Mouse (Mus musculus) midbrain, embryonic 13.5 days (tissue): Measurements from ENCODE around the gene Csf2rb. TPM values are rescaled to one million over a fixed set of nuclear protein-coding genes. Genes with fewer than 3 reads are reported as not detected.

Source experiments
- ATAC-seq: fragments of 200-750 bp; cut with Nextera tagmentation; 2 replicates; pipeline ENCODE4 v1.8.0; 2017; ENCODE audit warnings: mild to moderate bottlenecking, moderate TSS enrichment, moderate library complexity
- H3K27ac ChIP-seq: fragments of 300-500 bp; sonication (generic); 2 replicates; pipeline ENCODE4 v1.5.1; 2015; ENCODE audit warnings: inconsistent platforms, mild to moderate bottlenecking, moderate library complexity
- H3K27me3 ChIP-seq: fragments of 300-500 bp; sonication (generic); 2 replicates; pipeline ENCODE4 v1.6.1; 2015; ENCODE audit warnings: mild to moderate bottlenecking, inconsistent platforms
- H3K36me3 ChIP-seq: fragments of 300-500 bp; sonication (generic); 2 replicates; pipeline ENCODE4 v1.6.1; 2015; ENCODE audit warnings: mild to moderate bottlenecking, inconsistent platforms
- H3K4me1 ChIP-seq: fragments of 300-500 bp; sonication (generic); replicated peaks from 2 replicates; pipeline ENCODE4 v1.6.1; 2015; ENCODE audit warnings: inconsistent platforms
- H3K4me2 ChIP-seq: fragments of 300-500 bp; sonication (generic); replicated peaks from 2 replicates; pipeline ENCODE4 v1.6.1; 2015; ENCODE audit warnings: moderate library complexity, mild to moderate bottlenecking, inconsistent platforms
- H3K4me3 ChIP-seq: fragments of 300-500 bp; sonication (generic); replicated peaks from 2 replicates; pipeline ENCODE4 v1.5.1; 2015; ENCODE audit warnings: mild to moderate bottlenecking, inconsistent platforms
- H3K9ac ChIP-seq: fragments of 300-500 bp; sonication (generic); replicated peaks from 2 replicates; pipeline ENCODE4 v1.6.1; 2015; ENCODE audit warnings: mild to moderate bottlenecking, inconsistent platforms
- H3K9me3 ChIP-seq: fragments of 300-500 bp; sonication (generic); 2 replicates; pipeline ENCODE4 v1.6.1; 2016; ENCODE audit warnings: mild to moderate bottlenecking, inconsistent platforms
- WGBS: fragments of 180-500 bp; shearing (Covaris S2); methylation state at CpG from one replicate; pipeline ENCODE4 v1.1.7; 2015; 5-methylcytosine and 5-hydroxymethylcytosine counted together
- polyA plus RNA-seq: library from polyadenylated mRNA; unstranded; fragments of >200 nt; fragmentation: Nextera tagmentation; extraction: Ambion mirVana; gene quantifications from 2 replicates; pipeline ENCODE4 v1.2.1, GENCODE M21; 2015

The Csf2rb gene
- polyA plus RNA-seq, 1 experiment from 2014 or later = 1.0 TPM

DNA sequence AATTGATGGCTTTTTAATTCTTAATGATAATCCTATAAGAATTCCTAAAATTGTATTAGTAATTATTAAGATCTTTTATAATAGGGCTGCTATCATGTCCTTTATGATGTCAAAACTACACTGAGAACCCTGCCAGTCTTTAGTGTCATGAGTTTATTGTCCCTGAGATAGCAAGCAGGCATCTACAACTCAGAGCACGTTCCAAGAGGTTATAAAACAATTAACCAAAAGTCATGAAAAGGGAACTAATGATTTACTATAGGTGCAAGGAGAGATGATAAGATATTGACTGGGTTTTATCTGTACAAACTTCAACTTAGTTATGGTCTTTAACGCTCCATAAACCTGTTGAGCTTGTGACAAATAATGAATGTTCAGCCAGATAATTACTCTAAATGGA, 40.4 kb downstream of the Csf2rb start:
- no peak overlapping the region for H3K4me3 ChIP-seq
- H3K27ac ChIP-seq = no peak overlapping the region
- peaks cover 6% of the 10 kb centered on the region; the same call in 1 of the 2 replicates for H3K9me3 ChIP-seq
- no peaks in the 10 kb centered on the region for H3K36me3 ChIP-seq
- no peak for ATAC-seq
- 88% methylated on average over 2 of the region's 2 CpGs for WGBS
- no peak overlapping the region for H3K9ac ChIP-seq
- H3K4me2 ChIP-seq = no peak overlapping the region
- peaks cover 24% of the 10 kb centered on the region for H3K27me3 ChIP-seq
- no peaks in the 10 kb centered on the region for H3K4me1 ChIP-seq

DNA sequence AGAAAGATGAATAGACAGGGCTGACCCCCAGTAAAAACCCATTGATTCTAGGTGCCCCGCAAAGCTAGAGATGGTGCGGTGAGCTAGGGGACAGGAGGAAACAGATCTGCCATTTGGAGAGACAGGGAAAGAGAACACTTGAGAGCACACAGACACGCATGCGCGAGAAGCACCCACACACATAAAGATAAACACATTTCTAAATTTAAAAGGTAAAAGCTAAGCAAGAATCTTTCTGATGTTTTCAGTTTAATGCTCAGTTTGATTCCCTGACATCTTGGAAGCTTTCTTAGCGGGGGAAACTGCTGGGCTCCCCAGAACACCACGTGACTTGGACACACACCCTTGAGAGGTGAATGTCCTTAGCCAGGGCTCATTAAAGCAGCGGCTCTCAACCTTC, 41.3 kb downstream of the Csf2rb start:
- Histone ChIP-seq H3K36me3 (no peaks in the 10 kb centered on the region), H3K27ac (no peak overlapping the region), H3K4me3 (no peak overlapping the region), H3K9ac (no peak overlapping the region), H3K27me3 (peaks cover 24% of the 10 kb centered on the region), H3K9me3 (peaks cover 6% of the 10 kb centered on the region; the same call in 1 of the 2 replicates), H3K4me2 (no peak overlapping the region), H3K4me1 (no peaks in the 10 kb centered on the region)
- ATAC-seq = no peak
- 79% methylated on average over 8 of the region's 8 CpGs for WGBS

GRCm38 (mm10) chr15:78367811-78368210, 42.3 kb downstream of the Csf2rb start:
- Histone ChIP-seq H3K36me3 (no peaks in the 10 kb centered on the region), H3K4me1 (no peaks in the 10 kb centered on the region), H3K9me3 (peaks cover under 1% of the 10 kb centered on the region; the same call in 1 of the 2 replicates), H3K4me3 (no peak overlapping the region), H3K27me3 (peaks cover 24% of the 10 kb centered on the region), H3K4me2 (no peak overlapping the region), H3K27ac (no peak overlapping the region), H3K9ac (no peak overlapping the region)
- 73% methylated on average over 3 of the region's 3 CpGs for WGBS
- ATAC-seq = no peak

DNA sequence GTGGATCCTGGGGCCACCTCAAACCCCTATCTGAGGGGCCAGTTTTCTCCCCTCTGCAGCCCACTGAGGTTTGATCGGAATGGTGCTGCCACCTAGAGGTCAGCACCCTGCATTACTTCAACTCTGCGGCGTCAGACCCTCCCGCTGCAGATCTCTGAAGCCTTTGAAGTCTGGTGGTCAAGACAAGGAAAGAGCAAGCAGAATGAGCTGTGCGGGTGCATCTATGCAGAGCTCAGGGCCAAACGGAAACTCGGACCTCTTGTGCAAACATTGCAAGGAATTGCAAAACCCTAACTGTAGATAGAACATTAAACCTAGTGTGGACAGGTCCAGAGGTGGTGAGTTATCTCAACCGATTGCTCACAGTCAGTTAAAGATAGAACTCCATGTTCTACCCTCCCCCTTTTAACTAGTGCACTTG, 43.4 kb downstream of the Csf2rb start:
- H3K9ac ChIP-seq = no peak overlapping the region
- no peak for ATAC-seq
- H3K27me3 ChIP-seq = peaks cover 21% of the 10 kb centered on the region
- WGBS = 13% methylated on average over 8 of the region's 8 CpGs
- H3K4me3 ChIP-seq = no peak overlapping the region
- H3K4me2 ChIP-seq = no peak overlapping the region
- no peaks in the 10 kb centered on the region for H3K36me3 ChIP-seq
- H3K4me1 ChIP-seq = no peaks in the 10 kb centered on the region
- no peak overlapping the region for H3K27ac ChIP-seq
- no peaks in the 10 kb centered on the region for H3K9me3 ChIP-seq

GRCm38 (mm10) chr15:78369641-78370040, 44.1 kb downstream of the Csf2rb start:
- H3K4me3 ChIP-seq = no peak overlapping the region

GRCm38 (mm10) chr15:78372796-78373195, 47.2 kb downstream of the Csf2rb start:
- no peaks in the 10 kb centered on the region for H3K36me3 ChIP-seq
- H3K9ac ChIP-seq = no peak overlapping the region
- no peak overlapping the region for H3K4me2 ChIP-seq
- peaks cover 18% of the 10 kb centered on the region for H3K27me3 ChIP-seq
- 84% methylated on average over 3 of the region's 3 CpGs for WGBS
- no peaks in the 10 kb centered on the region for H3K9me3 ChIP-seq
- no peak for ATAC-seq
- no peaks in the 10 kb centered on the region for H3K4me1 ChIP-seq
- no peak overlapping the region for H3K27ac ChIP-seq
- H3K4me3 ChIP-seq = no peak overlapping the region

More at GRCm38 (mm10) chr15:78369641-78370040, 44.1 kb downstream of the Csf2rb start:
- Histone ChIP-seq H3K9ac (no peak overlapping the region), H3K36me3 (no peaks in the 10 kb centered on the region), H3K4me2 (no peak overlapping the region), H3K27ac (no peak overlapping the region), H3K4me1 (no peaks in the 10 kb centered on the region), H3K27me3 (peaks cover 21% of the 10 kb centered on the region), H3K9me3 (no peaks in the 10 kb centered on the region)
- ATAC-seq = no peak
- 53% methylated on average over 1 of the region's 1 CpGs for WGBS

DNA sequence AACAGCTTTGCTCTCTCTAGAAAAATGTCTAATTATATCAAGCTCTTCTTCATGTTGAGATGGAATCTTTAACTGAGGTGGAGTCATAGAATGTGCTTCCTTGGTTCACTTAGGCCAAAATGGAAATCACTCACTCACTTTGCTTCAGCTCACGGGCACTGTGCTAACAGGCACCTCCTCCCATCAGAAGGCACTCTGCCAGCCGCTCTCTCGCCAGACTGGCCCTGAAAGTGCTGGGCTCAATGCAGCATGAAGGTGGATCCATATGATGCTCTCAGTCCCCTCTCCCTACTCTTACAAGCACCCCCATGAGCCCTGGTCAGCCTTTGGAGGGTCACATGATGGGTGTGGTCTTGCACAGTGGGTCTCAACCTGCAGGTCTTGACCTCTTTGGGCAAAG, 48.7 kb downstream of the Csf2rb start:
- Histone ChIP-seq H3K9ac (no peak overlapping the region), H3K4me1 (no peaks in the 10 kb centered on the region), H3K4me2 (no peak overlapping the region), H3K4me3 (no peak overlapping the region), H3K9me3 (no peaks in the 10 kb centered on the region), H3K36me3 (no peaks in the 10 kb centered on the region), H3K27me3 (peaks cover 7% of the 10 kb centered on the region), H3K27ac (no peak overlapping the region)
- WGBS = 70% methylated on average over 3 of the region's 3 CpGs
- no peak for ATAC-seq

DNA sequence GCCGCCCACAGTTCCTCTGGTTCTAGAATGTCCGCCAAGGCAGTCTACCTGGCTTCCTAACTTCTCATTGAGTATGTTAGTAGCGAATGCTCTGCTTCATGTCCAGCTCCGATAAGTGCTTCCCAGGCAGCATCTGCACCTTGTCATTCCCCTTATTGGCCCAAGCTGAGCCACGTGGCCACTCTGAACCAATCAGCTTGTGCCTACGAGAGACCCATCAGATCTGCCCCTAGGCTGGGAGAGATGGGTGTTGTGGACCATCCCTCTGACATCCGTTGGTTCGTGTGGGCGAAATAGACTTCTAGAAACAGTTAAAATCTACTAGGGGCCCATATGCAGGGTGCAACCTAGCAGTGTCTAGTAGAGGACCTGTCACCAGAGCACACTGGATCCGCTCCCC, 52.3 kb downstream of the Csf2rb start:
- Histone ChIP-seq H3K36me3 (no peaks in the 10 kb centered on the region), H3K4me1 (0 out of 2 replicates have a peak, but pooled peaks cover 3% of the 10 kb centered on the region), H3K4me3 (no peak overlapping the region), H3K27me3 (no peaks in the 10 kb centered on the region), H3K4me2 (no peak overlapping the region), H3K9me3 (no peaks in the 10 kb centered on the region), H3K27ac (no peak overlapping the region), H3K9ac (no peak overlapping the region)
- WGBS = 89% methylated on average over 10 of the region's 10 CpGs
- ATAC-seq = no peak

DNA sequence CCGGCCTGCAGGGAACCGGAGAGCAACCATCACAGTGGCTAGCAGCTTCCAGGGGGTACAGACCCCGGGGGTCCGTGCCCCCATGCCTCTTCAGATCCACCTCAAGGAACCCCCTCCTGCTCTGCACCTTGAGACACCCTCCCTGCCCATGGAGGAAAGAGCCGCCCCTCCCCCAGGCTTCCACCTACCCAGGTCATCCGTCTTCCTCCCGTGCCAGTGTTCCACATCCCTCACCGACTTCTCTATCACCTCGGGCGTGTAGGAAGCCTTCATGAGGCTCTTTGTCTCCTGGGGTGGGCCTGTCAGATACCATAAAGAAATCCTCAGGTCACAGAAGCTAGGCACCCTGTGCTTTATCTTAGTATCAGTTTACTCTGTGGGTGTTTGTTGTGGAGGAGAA, 53.0 kb downstream of the Csf2rb start:
- no peak for ATAC-seq
- Histone ChIP-seq H3K4me2 (no peak overlapping the region), H3K27ac (no peak overlapping the region), H3K36me3 (no peaks in the 10 kb centered on the region), H3K27me3 (no peaks in the 10 kb centered on the region), H3K9me3 (no peaks in the 10 kb centered on the region), H3K4me1 (0 out of 2 replicates have a peak, but pooled peaks cover 3% of the 10 kb centered on the region), H3K9ac (no peak overlapping the region), H3K4me3 (no peak overlapping the region)
- 87% methylated on average over 10 of the region's 10 CpGs for WGBS

DNA sequence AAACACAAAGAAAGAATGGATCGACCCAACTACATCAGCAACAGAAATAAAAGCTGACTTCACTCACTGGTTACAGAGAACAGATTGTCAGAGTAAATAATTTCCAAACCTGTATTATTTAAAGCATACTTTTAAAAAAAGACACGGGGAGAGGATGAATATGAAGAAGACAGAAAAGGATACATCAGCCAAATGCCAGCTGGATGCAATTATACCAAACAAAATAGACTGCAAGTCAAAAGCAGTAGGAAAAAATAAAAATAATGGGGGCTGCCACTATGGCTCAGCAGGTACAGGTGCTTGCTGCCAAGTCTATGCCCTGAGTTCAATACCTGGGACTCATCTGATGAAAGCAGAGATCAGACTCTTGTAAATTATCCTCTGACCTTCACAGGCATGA, 54.7 kb downstream of the Csf2rb start:
- WGBS = 90% methylated on average over 2 of the region's 2 CpGs
- no peak overlapping the region for H3K4me3 ChIP-seq
- H3K36me3 ChIP-seq = no peaks in the 10 kb centered on the region
- H3K4me2 ChIP-seq = no peak overlapping the region
- H3K27me3 ChIP-seq = no peaks in the 10 kb centered on the region
- no peak for ATAC-seq
- no peak overlapping the region for H3K27ac ChIP-seq
- no peak overlapping the region for H3K9ac ChIP-seq
- H3K9me3 ChIP-seq = no peaks in the 10 kb centered on the region
- H3K4me1 ChIP-seq = peaks cover 3% of the 10 kb centered on the region; the same call in 1 of the 2 replicates

GRCm38 (mm10) chr15:78380741-78381140, 55.2 kb downstream of the Csf2rb start:
- Histone ChIP-seq H3K27me3 (no peaks in the 10 kb centered on the region), H3K4me1 (peaks cover 3% of the 10 kb centered on the region; the same call in 1 of the 2 replicates), H3K36me3 (no peaks in the 10 kb centered on the region), H3K9me3 (no peaks in the 10 kb centered on the region), H3K4me3 (no peak overlapping the region), H3K4me2 (no peak overlapping the region), H3K27ac (no peak overlapping the region), H3K9ac (no peak overlapping the region)
- no peak for ATAC-seq
- WGBS = 51% methylated on average over 4 of the region's 4 CpGs

DNA sequence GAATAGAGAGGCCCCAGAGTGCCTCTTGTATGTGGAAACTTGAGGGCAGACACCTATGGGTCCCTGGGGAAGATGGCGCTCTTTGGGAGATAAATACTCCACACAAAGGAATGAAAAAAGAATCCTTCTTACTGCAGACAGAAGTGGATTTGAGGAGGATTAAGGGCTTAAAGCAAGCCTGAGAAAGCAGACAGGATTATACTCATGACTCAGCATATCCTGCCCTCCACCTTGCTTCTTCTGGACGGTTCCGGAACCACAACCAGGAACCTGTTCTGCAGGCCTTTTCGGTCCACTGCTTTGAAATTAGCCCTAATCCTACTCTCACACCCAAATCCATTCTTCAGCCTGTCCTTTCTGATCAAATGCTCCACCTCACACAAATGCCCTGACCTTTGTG, 56.6 kb downstream of the Csf2rb start:
- H3K27me3 ChIP-seq = no peaks in the 10 kb centered on the region
- peaks cover 3% of the 10 kb centered on the region; the same call in 1 of the 2 replicates for H3K4me1 ChIP-seq
- no peak overlapping the region for H3K4me3 ChIP-seq
- no peaks in the 10 kb centered on the region for H3K9me3 ChIP-seq
- no peak overlapping the region for H3K9ac ChIP-seq
- H3K36me3 ChIP-seq = no peaks in the 10 kb centered on the region
- no peak for ATAC-seq
- H3K4me2 ChIP-seq = no peak overlapping the region
- WGBS = 71% methylated on average over 4 of the region's 4 CpGs
- H3K27ac ChIP-seq = no peak overlapping the region
